Mouse (Mus musculus): ENCODE results near the gene Iqschfp.

The Iqschfp gene

DNA sequence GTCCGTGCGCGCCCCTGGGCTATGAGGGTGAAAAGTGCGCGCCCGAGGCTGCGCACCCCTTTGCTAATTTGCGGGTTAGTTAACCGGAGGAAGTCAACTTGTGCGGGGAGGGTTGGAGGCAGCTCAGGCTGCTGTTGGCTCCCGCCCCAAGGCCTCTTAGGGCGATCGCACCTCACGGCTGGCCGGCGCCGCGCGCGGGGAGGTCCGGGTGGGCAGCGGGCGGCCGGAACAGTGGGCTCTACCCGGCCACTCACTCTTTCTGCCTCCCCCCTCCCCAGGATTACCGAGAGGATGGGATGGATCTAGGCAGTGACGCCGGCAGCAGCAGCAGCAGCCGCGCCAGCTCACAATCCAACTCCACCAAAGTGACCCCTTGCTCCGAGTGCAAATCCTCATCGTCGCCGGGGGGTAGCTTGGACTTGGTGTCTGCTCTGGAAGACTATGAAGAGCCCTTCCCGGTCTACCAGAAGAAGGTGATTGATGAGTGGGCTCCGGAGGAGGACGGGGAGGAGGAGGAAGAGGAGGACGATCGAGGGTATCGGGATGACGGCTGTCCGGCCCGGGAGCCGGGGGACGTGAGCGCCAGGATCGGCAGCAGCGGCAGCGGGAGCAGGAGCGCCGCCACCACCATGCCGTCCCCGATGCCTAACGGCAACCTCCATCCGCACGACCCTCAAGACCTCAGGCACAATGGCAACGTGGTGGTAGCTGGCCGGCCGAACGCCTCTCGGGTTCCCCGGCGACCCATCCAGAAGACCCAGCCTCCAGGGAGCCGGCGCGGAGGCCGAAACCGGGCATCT, 602.5 kb downstream of the Iqschfp start:
- peak; percentile 9 for DNase-seq (ENCODE audit: low spot score)

DNA sequence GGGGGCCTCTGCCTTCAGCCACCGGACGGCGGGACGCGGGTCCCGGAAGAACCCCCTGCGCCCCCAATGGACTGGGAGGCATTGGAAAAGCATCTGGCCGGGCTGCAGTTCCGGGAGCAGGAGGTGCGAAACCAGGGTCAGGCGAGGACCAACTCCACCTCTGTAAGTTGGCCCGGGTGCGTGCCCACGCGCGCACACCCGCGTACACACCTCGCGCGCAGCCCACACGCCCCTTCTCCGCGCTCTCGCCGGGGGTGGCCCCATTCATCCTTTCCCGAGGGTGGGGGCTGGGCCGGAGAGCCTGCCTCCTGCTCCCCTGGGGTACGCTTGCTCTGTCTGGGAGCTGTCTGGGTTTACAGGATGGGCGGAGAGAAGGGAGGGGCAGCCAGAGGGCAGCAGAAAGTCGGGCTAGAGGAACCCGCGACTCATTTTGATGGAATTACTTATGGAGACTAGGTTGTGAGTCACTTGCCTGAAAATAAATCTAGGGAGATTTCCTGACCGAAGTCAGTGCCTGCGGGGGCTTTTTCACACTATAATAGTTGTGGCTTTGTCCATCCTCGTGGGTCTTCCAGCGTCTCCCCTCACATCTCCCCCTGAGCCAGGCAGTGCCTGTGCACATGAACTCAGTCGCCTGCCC, 603.2 kb downstream of the Iqschfp start:
- peak; percentile 8 for DNase-seq (ENCODE audit: low spot score)

DNA sequence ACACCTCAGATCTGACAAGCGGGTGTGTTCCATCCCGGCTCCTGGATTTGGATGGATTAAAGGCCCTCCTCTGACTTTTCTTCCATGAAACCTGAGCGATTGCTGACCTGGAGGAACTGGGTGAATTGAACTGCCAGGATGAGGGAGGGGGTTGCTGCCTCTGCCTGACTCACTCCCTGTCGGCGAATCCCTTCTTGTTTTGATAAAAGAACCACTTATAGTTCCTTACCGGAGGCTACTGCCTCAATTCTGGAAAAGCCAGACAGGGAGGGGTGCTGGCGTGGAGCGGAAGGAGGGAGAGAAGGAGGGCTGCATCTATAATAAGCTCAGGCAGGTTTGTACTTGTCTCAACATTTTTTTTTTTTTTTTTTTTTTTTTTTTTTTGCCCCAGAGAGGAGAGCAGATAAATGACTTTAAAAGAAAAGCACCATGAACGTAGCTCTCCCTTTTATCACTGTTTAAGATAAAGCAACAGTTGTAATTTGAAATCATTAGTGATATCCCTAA, 603.8 kb downstream of the Iqschfp start:
- no peak for DNase-seq (ENCODE audit: low spot score)

DNA sequence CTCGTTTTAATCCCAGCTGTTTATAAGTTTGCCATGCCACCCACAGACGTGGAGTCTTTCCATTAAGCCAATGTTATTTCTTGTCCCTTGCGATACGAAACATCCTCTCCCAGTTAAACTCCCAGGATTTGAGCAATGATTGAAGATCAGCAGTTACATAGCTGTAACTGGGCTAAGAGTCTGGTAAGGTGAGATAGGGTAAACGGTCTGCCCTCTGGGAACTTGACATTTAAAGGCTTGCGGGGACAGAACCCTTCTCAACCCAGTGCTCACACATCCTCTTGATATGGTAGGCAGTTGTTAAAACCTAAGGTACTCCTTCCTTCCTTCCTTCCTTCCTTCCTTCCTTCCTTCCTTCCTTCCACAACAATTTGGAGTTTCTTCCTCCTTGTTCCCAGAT, 604.5 kb downstream of the Iqschfp start:
- DNase-seq (ENCODE audit: low spot score), result no peak

DNA sequence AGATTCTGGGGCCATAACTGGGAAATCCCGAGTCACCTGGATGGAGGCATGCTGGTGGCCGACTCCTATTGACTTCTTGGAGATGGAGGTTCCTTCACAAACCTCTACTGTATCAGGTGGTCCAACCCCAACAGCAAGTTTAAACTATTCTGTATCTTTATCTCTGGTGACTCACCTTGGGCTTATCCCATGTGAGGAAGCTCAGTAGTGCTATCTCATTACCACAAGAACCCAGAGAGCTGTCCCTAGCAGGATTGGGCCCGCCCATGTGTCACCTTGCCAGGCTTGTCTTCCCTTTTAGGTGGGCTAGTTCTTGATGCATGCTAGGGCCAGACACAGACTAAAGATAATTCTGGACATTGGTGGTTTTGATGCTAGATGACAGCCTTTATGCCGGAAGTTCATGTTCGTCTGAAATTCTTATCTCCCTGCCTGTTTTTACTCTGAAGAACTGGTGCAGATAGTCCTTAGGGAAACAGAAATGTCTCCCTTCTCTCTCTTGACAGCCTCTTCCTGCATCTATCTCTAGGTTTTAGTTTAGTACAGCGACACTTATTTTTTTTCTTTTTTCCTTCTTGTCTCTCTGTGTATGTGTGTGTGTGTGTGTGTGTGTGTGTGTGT, 607.6 kb downstream of the Iqschfp start:
- DNase-seq (ENCODE audit: low spot score), result no peak

DNA sequence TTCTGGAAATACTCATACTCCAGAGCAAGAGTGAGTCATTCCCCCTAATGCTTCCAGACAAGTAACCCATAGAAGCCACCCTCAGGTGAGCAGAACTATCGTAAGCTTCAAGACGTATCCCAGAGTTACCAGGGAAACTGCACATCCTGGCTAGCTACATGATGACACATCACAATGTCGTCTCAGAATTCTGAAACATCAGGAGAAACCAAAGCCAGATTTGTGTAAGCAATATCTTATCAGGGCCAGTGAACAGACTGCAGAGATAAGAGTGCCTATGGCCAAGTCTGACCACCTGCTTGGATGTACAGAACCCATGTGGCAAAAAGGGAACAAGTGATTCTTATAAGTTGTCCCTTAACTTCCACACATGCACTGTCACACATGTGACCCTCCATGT, 612.8 kb downstream of the Iqschfp start:
- DNase-seq (ENCODE audit: low spot score), result no peak

DNA sequence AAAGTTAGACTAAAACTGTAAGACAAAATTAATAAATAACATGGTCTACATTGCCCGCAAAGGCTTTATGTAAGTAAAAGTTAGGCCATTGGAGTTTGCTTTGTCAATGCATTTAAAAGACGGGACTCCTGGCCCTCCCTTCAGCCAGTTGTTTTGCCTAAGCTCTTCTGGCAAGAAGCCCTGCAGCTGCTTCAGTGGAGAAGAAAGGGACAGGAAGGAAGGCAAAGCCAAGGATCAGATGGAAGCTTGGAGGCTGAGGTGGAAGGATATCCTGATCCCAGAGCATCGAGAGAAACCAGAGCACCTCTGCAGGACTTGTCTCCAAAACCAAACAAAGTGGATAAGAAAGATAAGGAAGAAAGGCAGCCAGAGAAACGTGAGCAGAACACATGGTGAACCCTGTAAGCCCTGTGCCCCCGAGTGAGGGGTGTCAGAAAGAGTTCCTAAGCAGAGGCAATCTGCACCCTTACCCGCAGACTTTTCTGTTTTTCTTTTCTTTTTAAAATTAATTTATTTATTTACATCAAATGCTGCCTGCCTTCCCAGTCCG, 614.8 kb downstream of the Iqschfp start:
- no peak for DNase-seq (ENCODE audit: low spot score)

DNA sequence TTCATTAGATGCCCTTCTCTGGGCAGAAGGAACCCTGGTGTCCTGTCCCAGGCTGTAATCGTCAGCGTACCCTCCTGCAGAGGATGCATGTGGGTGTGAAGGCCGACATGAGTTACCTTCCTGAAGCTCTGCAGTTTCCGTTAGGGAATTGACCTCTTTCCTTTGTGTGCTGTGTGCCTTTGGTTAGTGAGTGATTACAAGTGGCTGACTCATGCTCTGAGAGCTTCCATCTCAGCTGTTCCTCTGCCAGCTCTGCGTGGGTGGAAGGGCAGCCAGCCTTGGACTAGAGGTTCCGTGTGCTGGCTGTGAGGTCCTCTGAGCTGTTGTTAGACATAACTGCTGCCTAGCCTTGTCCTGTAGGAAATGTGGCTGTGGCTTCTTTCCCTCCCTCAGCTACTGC, 616.6 kb downstream of the Iqschfp start:
- DNase-seq (ENCODE audit: low spot score), result no peak

DNA sequence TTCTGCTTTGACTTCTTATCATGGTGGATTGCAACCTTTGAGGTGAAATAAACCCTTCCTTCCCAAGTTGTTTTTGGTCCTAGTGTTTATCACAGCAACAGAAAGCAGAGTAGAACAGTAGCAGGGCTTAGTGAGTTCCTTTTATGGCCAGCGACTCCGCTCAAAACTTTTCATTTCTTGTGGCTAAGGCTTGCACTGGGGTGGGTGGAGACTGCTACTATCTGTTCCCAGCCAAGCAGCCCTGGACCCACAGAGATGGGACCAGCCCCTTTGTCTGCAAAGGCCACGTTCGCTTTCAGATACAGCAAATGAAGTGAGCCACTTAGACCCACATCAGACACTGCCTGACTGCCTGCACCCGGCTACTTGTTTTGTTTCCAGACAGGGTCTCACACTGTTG, 618.8 kb downstream of the Iqschfp start:
- DNase-seq (ENCODE audit: low spot score), result no peak

DNA sequence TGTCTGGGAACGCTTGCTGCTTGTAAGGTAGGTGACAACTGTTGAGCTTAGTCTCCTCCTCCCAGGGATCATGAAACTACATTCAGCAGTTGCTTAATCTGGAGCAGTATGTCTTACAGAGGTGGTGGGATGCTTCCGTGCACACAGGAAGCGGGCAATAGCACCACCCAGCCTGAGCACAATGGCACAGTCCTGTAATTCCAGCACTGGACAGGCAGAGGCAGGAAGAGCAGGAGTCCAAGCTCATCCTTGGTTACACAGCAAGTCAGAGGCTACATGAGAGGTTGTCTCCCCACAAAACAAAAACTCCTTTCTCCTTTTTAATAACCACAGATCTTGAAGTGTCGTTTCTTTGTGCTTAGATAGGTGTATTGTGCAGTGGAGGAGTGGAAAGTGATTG, 619.7 kb downstream of the Iqschfp start:
- no peak for DNase-seq (ENCODE audit: low spot score)

DNA sequence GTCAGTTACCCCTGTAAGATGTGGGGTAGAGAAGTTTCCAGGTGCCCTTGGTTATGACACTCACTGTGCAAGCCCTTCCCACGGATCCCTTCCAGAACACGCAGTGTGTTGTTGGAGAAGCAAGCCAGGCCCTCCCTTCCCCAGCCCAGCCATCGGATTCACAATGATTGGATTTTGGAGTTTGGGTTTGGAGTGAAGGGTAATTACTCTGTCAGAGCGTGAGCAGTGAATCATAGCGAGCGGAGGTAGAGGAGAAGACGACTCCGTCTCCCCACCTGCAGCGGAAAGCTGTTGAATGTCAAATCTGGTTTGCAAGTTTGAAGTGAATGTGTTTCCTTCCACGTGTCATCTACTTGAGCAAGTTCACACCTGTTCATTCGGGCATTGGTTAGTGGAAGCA, 620.3 kb downstream of the Iqschfp start:
- no peak for DNase-seq (ENCODE audit: low spot score)

DNA sequence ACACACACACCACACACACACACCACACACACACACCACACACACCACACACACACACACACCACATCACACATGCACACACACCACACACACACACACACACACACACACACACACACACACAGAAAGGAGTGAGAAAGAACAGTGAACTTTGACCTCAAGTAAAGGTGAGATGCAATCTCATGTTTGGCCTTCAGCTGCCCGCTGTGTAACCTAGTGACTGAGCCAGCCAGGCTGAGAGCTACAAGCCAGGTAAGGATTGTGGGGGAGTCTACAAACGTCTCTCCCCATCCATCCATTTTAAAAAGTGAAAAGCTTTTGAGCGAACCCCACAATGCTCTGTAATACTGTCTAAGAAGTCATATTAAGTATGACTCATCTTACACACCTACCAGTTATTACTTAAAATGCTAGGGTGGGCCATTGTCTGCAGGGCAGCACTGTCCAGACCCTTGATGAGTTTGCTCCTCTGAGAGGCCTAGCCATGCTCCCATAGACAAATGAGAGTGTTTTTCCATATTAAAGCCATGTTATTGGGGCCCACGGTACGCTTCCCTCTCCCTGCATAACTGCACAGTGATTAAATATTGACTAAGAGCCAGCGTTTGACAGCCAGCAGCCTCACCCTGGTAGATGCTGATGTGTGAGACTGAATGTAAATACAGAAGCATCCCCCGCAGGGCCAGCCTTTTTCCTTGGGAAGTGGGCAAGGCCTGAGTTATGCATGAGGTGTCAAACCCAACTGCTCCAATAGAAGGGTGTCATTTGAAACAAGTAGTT, 621.5 kb downstream of the Iqschfp start:
- DNase-seq (ENCODE audit: low spot score), result no peak

DNA sequence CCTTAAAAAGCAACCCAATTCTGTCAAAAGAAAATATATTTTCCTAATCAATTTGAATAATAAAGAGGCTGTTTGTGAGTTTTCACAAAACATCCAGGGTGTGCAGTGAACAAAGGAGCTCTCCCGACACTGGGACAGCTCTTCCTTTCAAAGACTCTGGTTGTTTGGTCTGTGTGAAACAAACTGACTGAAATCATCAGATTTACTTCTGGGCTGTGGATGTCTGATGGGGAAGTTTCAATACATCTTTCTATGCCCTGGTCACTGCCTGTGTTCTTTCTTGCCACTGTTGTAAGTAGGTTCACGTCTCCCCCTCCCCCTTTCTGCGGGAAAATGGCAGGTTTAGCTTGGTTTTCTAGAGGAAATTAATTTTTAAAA, 622.1 kb downstream of the Iqschfp start:
- no peak for DNase-seq (ENCODE audit: low spot score)

DNA sequence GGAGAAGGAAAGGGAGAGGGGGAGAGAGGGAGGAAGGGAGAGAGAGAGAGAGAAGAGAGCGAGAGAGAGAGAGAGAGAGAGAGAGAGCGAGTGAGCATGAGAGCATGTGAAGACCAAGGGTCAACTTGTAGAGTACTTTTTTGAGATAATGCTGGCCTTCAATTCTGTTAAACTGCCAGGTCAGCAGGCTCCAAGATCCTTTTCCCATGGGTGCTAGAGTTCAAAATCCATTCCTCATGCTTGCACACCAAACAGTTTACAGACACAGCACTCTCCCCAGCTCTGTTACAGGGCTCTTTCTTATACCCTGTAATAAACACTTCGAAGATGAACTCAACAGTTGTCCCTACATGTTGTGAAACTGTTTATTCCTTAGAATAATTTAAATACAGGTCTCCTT, 622.7 kb downstream of the Iqschfp start:
- DNase-seq (ENCODE audit: low spot score), result no peak

DNA sequence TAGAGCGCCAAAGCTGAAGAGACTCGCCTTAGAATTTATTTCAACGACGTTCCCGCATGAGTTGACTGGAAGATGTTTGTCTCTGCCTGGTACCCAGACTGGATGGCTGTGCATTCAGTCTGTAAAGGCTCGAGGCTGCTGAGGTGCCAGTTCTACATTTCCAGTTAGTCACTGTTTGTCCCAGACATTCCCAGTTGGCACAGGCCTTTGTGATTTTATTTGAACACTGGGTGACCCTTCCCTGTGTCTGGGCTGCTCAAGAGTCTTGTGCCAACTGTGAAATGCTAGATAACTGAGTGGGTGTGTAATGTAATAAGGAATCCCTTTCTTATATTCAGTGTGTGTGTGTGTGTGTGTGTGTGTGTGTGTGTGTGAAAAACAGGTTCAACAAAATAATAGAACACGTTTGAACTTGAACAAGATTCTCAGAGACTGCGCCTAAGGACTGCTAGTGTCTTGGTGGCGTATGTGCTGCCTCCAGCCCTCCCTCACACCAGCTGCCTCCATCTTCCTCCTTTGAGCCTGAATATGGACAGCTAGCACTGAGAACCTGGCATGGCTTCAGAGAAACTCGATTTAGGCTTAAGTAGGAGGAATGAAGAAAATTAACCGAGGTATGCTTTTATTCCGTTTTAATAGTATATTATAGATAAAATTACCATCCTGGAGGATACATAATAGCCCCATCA, 624.5 kb downstream of the Iqschfp start:
- DNase-seq (ENCODE audit: low spot score), result no peak

DNA sequence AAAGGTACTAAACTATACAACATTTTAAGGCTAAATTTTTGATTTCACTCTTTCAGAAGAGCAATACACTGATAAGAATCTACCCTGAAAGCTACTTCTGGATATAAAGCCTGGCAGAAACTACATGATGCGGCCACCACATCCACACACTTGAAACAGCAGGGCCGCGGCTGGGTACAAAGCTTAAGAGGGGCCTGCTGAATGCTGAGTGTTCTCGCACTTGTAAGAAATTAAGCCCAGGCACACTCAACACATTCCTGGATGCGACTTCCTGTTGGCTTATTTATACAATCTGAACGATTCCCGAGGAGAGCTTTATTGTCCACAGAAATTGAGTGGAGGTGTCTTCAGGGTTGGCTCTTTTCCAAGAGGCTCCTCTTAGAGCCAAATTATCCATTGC, 625.2 kb downstream of the Iqschfp start:
- DNase-seq (ENCODE audit: low spot score), result no peak

DNA sequence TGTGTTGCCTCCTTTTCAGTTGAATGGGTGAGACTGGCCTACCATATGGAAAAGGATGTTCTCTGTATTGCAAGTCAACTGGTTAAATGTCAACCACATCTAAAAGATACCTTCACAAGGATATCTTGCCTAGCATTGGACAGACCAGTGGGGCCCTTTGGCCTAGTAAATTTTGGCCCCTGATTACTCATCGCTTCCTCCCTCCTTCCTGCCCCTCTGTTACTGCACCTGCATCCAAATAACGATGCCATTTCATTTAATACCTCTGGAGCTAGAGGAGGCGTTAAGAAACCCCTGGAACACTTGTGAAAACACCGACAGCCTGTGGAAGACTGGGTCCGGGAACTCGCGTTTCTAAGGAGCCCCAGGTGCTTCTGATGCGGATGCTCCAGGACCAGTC, 626.0 kb downstream of the Iqschfp start:
- DNase-seq (ENCODE audit: low spot score), result no peak

DNA sequence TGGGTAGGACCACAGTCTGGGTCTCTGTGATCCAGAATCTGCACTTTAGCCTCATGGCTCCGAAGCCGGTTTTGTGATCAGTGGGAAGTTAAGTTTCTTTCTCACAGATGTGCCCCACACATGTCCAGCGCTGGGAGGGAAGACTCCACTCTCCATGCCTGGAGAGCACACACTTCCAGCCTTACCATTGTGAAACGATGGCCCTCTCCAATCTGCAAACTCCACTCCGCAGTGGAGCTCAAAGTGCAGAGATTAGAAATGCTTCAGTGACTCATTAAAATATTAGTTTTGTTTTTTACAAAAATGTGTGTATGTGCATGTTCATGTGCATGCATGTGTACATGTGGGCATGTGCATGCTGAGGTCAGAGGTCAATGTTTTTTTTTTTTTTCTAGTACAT, 626.6 kb downstream of the Iqschfp start:
- DNase-seq (ENCODE audit: low spot score), result no peak

DNA sequence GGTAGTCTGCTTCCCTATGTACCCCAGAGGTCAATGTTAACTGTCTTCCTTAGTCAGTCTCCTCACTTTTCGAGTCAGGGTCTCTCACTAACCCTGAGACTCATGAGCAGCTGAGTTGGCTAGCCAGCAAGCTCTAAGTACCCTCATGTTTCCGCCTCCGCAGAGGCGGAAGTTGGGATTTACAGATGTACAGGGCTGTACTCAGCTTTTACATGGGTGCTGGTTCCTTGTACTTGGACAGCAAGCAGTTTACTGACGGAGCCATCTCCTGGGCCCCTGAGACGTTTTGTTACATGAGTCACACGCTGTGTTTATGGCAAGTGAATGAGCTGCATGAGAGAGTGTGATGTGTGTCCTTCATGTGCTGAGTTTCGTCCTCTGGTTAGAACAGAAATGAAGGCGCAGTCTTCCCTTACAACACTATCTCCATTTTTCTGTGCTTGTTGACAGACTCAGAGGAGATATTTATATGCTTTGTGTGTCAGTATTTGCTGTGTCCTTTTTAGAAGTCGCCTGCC, 633.4 kb downstream of the Iqschfp start:
- DNase-seq (ENCODE audit: low spot score), result no peak

DNA sequence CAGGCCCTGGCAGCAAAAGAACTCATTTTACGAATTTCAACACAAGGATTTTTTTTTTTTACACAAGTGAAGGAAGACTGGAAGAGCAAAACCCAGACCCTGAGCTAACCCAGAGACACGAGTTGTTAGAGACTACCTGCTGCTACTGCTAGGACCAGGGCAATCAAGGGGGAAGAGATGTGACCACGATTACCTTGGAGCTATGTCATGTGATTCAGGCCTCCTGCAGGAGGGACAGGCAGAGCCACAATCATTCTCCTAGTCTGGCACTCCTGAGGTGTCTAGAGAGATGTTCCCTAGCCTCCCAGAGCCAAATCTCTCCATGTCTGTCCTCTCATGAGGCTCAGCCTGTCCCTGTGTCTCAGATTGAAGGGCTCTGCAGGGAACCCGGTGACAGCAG, 634.4 kb downstream of the Iqschfp start:
- DNase-seq (ENCODE audit: low spot score), result no peak

DNA sequence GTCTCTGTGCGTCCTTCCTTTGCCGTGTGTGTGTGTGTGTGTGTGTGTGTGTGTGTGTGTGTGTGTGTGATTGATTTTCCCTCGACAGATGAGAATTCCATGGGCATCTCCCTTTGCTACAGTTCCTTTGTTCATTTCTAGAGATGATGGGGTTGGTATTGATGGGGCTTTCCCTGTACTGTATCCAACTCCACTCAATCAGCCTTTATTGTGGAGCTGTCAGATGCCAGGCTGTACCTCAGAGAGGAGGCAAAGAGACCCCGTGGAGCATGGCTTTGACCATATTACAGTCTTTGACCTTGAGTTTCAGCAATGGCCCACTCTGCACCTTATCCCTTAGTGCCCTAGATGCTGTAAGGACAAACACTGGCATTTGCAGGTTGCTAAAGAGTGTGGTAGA, 635.1 kb downstream of the Iqschfp start:
- no peak for DNase-seq (ENCODE audit: low spot score)

Measured in ovary, postnatal 10 days (tissue).